Comparison of ENCODE assay signal across 9 mouse cellular contexts in genomic region chr7:44525126-44525832, GRCm38 (mm10). TPM values are rescaled to one million over a fixed set of nuclear protein-coding genes. Genes with fewer than 3 reads are reported as not detected.
A peak's percentile ranks its signal among the peaks of the same experiment; 100 is the strongest.
DNase-seq lines count a peak whose midpoint lies in the region; TF ChIP-seq lines count a peak whose summit lies in the region.
"Had no signal": no experiment of that assay in that cellular context is flagged by ENCODE, and none has a peak within 500 bp of the region (broad histone marks: within the 10 kb centered on the region; RNA-seq: fewer than 3 reads in every experiment).

No protein-coding gene starts in this region.

- peaks cover 4% of the 10 kb centered on the region for H3K4me1 ChIP-seq in heart, adult 2 months (ENCODE audit: control insufficient read depth, insufficient read depth, low read length)

- no peak for TF ChIP-seq CTCF in heart, adult 2 months (IDR thresholded peaks at IDR 0.05)

- 9% methylated on average over 22 of the region's 22 CpGs for WGBS in heart, adult 2 months

- peak; percentile 32; the same call in 1 of the 2 replicates for TF ChIP-seq POLR2A in heart, adult 2 months (IDR thresholded peaks at IDR 0.05; ENCODE audit: insufficient read depth, low read depth, low read length)

- H3K4me3 ChIP-seq in heart, adult 2 months = peak overlapping the region; percentile 19; the same call in 1 of the 2 replicates
- H3K4me3 ChIP-seq: liver, embryonic 13.5 days had no signal

- no peaks in the 10 kb centered on the region for H3K36me3 ChIP-seq in heart, adult 2 months (ENCODE audit: control insufficient read depth, insufficient read depth, low read length)
- H3K36me3 ChIP-seq: liver, embryonic 13.5 days had no signal

- intact Hi-C loops in heart, adult 2 months (cut with DNase I) = loop anchor here (2.0 kb wide), 1 partner anchor 24 kb away; no protein-coding TSS in a partner anchor

- TF ChIP-seq EP300 in heart, adult 2 months (IDR thresholded peaks at IDR 0.05; ENCODE audit: insufficient read depth, low read depth, low read length) = no peak

- no peaks in the 10 kb centered on the region for H3K27me3 ChIP-seq in heart, adult 2 months (ENCODE audit: control insufficient read depth, insufficient read depth, low read length)

- H3K9ac ChIP-seq in heart, adult 2 months (ENCODE audit: low read depth, low read length) = peak overlapping the region; percentile 43
- H3K9ac ChIP-seq: liver, embryonic 13.5 days had no signal

- H3K79me2 ChIP-seq in heart, adult 2 months (replicated peaks; ENCODE audit: control insufficient read depth, insufficient read depth, low read length) = no peaks in the 10 kb centered on the region

- DNase-seq in spleen, adult 18-20 months = peak; percentile 51 to 53
- no peak for DNase-seq in spleen, adult 12 weeks (ENCODE audit: low spot score)
- DNase-seq in cerebellum, postnatal 14 days = peak; percentile 67 to 78
- DNase-seq in heart, adult 2 months = peak; percentile 91 to 93
- DNase-seq in kidney, adult 11 months = peak; percentile 88
- peak; percentile 90 to 93 for DNase-seq in lung, adult 18-20 months
- peak; percentile 97 for DNase-seq in skeletal muscle tissue, adult 2 months (ENCODE audit: low read depth, low spot score)
- DNase-seq in thymus, postnatal 4 days = no peak
- DNase-seq: liver, embryonic 13.5 days had no signal

- H3K27ac ChIP-seq in heart, adult 2 months = peak overlapping the region; percentile 72
- H3K27ac ChIP-seq: liver, embryonic 13.5 days had no signal

RNA-seq across cellular contexts. Expression of gene Mybpc2, which starts 0.8 kb away (rescaled TPM):
- 10 to 100 TPM; 13.1 to 16.7 TPM for total RNA-seq in heart, adult 2 months (2021)
- polyA plus RNA-seq in heart, adult 2 months (2012; rRNA removed) = 7.1 and 10.8 TPM in 2 replicates
- polyA plus RNA-seq: liver, embryonic 13.5 days had no signal

RNA-seq across cellular contexts. Expression of gene Spib, which starts 6.6 kb away (rescaled TPM):
- total RNA-seq in heart, adult 2 months (2021) = under 1 TPM; 0.31 to 0.75 TPM
- polyA plus RNA-seq in heart, adult 2 months (2012; rRNA removed) = 0.88 and 3.1 TPM in 2 replicates

RNA-seq across cellular contexts. Expression of gene Pold1, which starts 23.4 kb away (rescaled TPM):
- total RNA-seq in heart, adult 2 months (2021) = 10 to 100 TPM; 10.8 to 11.7 TPM
- 12.9 and 15.5 TPM in 2 replicates for polyA plus RNA-seq in heart, adult 2 months (2012; rRNA removed)

RNA-seq across cellular contexts. Expression of gene Nr1h2, which starts 28.5 kb away (rescaled TPM):
- total RNA-seq in heart, adult 2 months (2021) = 10 to 100 TPM; 49.7 to 53.7 TPM
- 65.7 and 84.8 TPM in 2 replicates for polyA plus RNA-seq in heart, adult 2 months (2012; rRNA removed)

RNA-seq across cellular contexts. Expression of gene Fam71e1, which starts 28.9 kb away (rescaled TPM):
- total RNA-seq in heart, adult 2 months (2021) = 1 to 10 TPM; 2.6 to 3.3 TPM
- 4.1 and 6.4 TPM in 2 replicates for polyA plus RNA-seq in heart, adult 2 months (2012; rRNA removed)

Comparison
In these comparisons a context has a peak if more than half of its experiments do, and no peak if none do; other contexts are left out.
1. DNase-seq: peak in spleen, adult 18-20 months (2 of 2), cerebellum, postnatal 14 days (2 of 2), heart, adult 2 months (2 of 2), kidney, adult 11 months (single experiment), lung, adult 18-20 months (2 of 2) and skeletal muscle tissue, adult 2 months (single experiment); none in spleen, adult 12 weeks (single experiment) and thymus, postnatal 4 days (single experiment).